Mouse (Mus musculus) midbrain, embryonic 12.5 days (tissue): ENCODE measurements at regions not wholly inside any gene's neighbourhood (a gene's known extent, or its start where the extent isn't known, plus 50 kb on each side); places are given as distances from the start of the nearest gene placed in this dataset.

Experiments used
- ATAC-seq: fragments of 200-750 bp; cut with Nextera tagmentation; 2 replicates; pipeline ENCODE4 v1.8.0; 2017; ENCODE audit warnings: low read depth, moderate TSS enrichment, moderate library complexity; ENCODE audit not compliant: low FRiP score
- H3K27ac ChIP-seq: fragments of 300-500 bp; sonication (generic); replicated peaks from 2 replicates; pipeline ENCODE4 v1.5.1; 2016; ENCODE audit warnings: mild to moderate bottlenecking
- H3K27me3 ChIP-seq: fragments of 300-500 bp; sonication (generic); 2 replicates; pipeline ENCODE4 v1.6.1; 2016; ENCODE audit warnings: mild to moderate bottlenecking
- H3K36me3 ChIP-seq: fragments of 300-500 bp; sonication (generic); 2 replicates; pipeline ENCODE4 v1.6.1; 2016
- H3K4me1 ChIP-seq: fragments of 300-500 bp; sonication (generic); 2 replicates; pipeline ENCODE4 v1.6.1; 2016
- H3K4me2 ChIP-seq: fragments of 300-500 bp; sonication (generic); replicated peaks from 2 replicates; pipeline ENCODE4 v1.6.1; 2016; ENCODE audit warnings: mild to moderate bottlenecking, moderate library complexity
- H3K4me3 ChIP-seq: fragments of 300-500 bp; sonication (generic); 2 replicates; pipeline ENCODE4 v1.5.1; 2016; ENCODE audit warnings: mild to moderate bottlenecking
- H3K9ac ChIP-seq: fragments of 300-500 bp; sonication (generic); replicated peaks from 2 replicates; pipeline ENCODE4 v1.6.1; 2016; ENCODE audit warnings: mild to moderate bottlenecking, moderate library complexity
- H3K9me3 ChIP-seq: fragments of 300-500 bp; sonication (generic); 2 replicates; pipeline ENCODE4 v1.6.1; 2016; ENCODE audit warnings: mild to moderate bottlenecking
- WGBS: fragments of 180-500 bp; shearing (Covaris S2); methylation state at CpG from one replicate; pipeline ENCODE4 v1.1.7; 2016; 5-methylcytosine and 5-hydroxymethylcytosine counted together

GRCm38 (mm10) chr12:6046110-6046509 is 670.6 kb upstream of the Klhl29 start:
- Histone ChIP-seq H3K4me2 (no peak overlapping the region), H3K4me1 (no peaks in the 10 kb centered on the region), H3K9ac (no peak overlapping the region), H3K4me3 (no peak overlapping the region), H3K27ac (no peak overlapping the region), H3K9me3 (no peaks in the 10 kb centered on the region), H3K36me3 (no peaks in the 10 kb centered on the region), H3K27me3 (no peaks in the 10 kb centered on the region)
- ATAC-seq: no peak
- WGBS: 83% methylated on average over 2 of the region's 2 CpGs

GRCm38 (mm10) chr12:6042326-6042725 is 666.8 kb upstream of the Klhl29 start:
- no peak for ATAC-seq
- no peak overlapping the region for H3K27ac ChIP-seq
- 38% methylated on average over 1 of the region's 1 CpGs for WGBS
- no peak overlapping the region for H3K4me3 ChIP-seq
- H3K9me3 ChIP-seq: no peaks in the 10 kb centered on the region
- H3K4me2 ChIP-seq: no peak overlapping the region
- H3K36me3 ChIP-seq: no peaks in the 10 kb centered on the region
- no peaks in the 10 kb centered on the region for H3K4me1 ChIP-seq
- H3K9ac ChIP-seq: no peak overlapping the region
- H3K27me3 ChIP-seq: no peaks in the 10 kb centered on the region

GRCm38 (mm10) chr12:6024111-6024510 is 648.6 kb upstream of the Klhl29 start:
- WGBS: 85% methylated on average over 3 of the region's 3 CpGs
- ATAC-seq: no peak
- Histone ChIP-seq H3K27me3 (no peaks in the 10 kb centered on the region), H3K4me2 (no peak overlapping the region), H3K36me3 (no peaks in the 10 kb centered on the region), H3K9me3 (no peaks in the 10 kb centered on the region), H3K4me3 (no peak overlapping the region), H3K9ac (no peak overlapping the region), H3K27ac (no peak overlapping the region), H3K4me1 (no peaks in the 10 kb centered on the region)

GRCm38 (mm10) chr12:6022490-6022889 is 647.0 kb upstream of the Klhl29 start:
- no peaks in the 10 kb centered on the region for H3K9me3 ChIP-seq
- no peak overlapping the region for H3K9ac ChIP-seq
- ATAC-seq: no peak
- H3K4me2 ChIP-seq: no peak overlapping the region
- H3K4me1 ChIP-seq: no peaks in the 10 kb centered on the region
- H3K4me3 ChIP-seq: no peak overlapping the region
- no peaks in the 10 kb centered on the region for H3K27me3 ChIP-seq
- H3K36me3 ChIP-seq: no peaks in the 10 kb centered on the region
- WGBS: 80% methylated on average over 2 of the region's 2 CpGs
- H3K27ac ChIP-seq: no peak overlapping the region

- Histone ChIP-seq H3K4me3 (no peak overlapping the region), H3K27me3 (no peaks in the 10 kb centered on the region), H3K9me3 (no peaks in the 10 kb centered on the region), H3K9ac (no peak overlapping the region), H3K36me3 (no peaks in the 10 kb centered on the region), H3K4me1 (no peaks in the 10 kb centered on the region), H3K27ac (no peak overlapping the region), H3K4me2 (no peak overlapping the region)
- no peak for ATAC-seq
- 83% methylated on average over 3 of the region's 3 CpGs for WGBS
Measured at GRCm38 (mm10) chr12:6000961-6001360, 625.5 kb upstream of the Klhl29 start.

GRCm38 (mm10) chr12:5997366-5997765 is 621.9 kb upstream of the Klhl29 start:
- 82% methylated on average over 5 of the region's 5 CpGs for WGBS
- H3K9ac ChIP-seq: no peak overlapping the region

GRCm38 (mm10) chr12:5996672-5997071 is 621.2 kb upstream of the Klhl29 start:
- no peaks in the 10 kb centered on the region for H3K27me3 ChIP-seq
- no peak overlapping the region for H3K4me3 ChIP-seq
- WGBS: 66% methylated on average over 6 of the region's 6 CpGs
- H3K4me2 ChIP-seq: no peak overlapping the region
- no peaks in the 10 kb centered on the region for H3K9me3 ChIP-seq
- H3K4me1 ChIP-seq: no peaks in the 10 kb centered on the region
- no peaks in the 10 kb centered on the region for H3K36me3 ChIP-seq
- no peak overlapping the region for H3K27ac ChIP-seq
- H3K9ac ChIP-seq: no peak overlapping the region
- no peak for ATAC-seq

More at GRCm38 (mm10) chr12:5997366-5997765, 621.9 kb upstream of the Klhl29 start:
- H3K4me3 ChIP-seq: no peak overlapping the region
- H3K4me2 ChIP-seq: no peak overlapping the region
- no peaks in the 10 kb centered on the region for H3K27me3 ChIP-seq
- no peaks in the 10 kb centered on the region for H3K36me3 ChIP-seq
- no peaks in the 10 kb centered on the region for H3K4me1 ChIP-seq
- no peak overlapping the region for H3K27ac ChIP-seq
- ATAC-seq: no peak
- no peaks in the 10 kb centered on the region for H3K9me3 ChIP-seq

GRCm38 (mm10) chr12:5983937-5984610 is 608.6 kb upstream of the Klhl29 start:
- Histone ChIP-seq H3K27me3 (no peaks in the 10 kb centered on the region), H3K4me1 (no peaks in the 10 kb centered on the region), H3K27ac (no peak overlapping the region), H3K4me3 (no peak overlapping the region), H3K9ac (no peak overlapping the region), H3K4me2 (no peak overlapping the region), H3K9me3 (no peaks in the 10 kb centered on the region), H3K36me3 (no peaks in the 10 kb centered on the region)
- no peak for ATAC-seq
- 66% methylated on average over 13 of the region's 13 CpGs for WGBS

- Histone ChIP-seq H3K27me3 (no peaks in the 10 kb centered on the region), H3K4me1 (no peaks in the 10 kb centered on the region), H3K9ac (no peak overlapping the region), H3K4me3 (no peak overlapping the region), H3K4me2 (no peak overlapping the region), H3K9me3 (no peaks in the 10 kb centered on the region), H3K27ac (no peak overlapping the region), H3K36me3 (no peaks in the 10 kb centered on the region)
- no peak for ATAC-seq
- WGBS: 66% methylated on average over 1 of the region's 1 CpGs
Measured at GRCm38 (mm10) chr12:5982096-5982495, 606.6 kb upstream of the Klhl29 start.

GRCm38 (mm10) chr12:5975926-5976325 is 600.4 kb upstream of the Klhl29 start:
- Histone ChIP-seq H3K9ac (no peak overlapping the region), H3K4me3 (no peak overlapping the region)

GRCm38 (mm10) chr12:5969556-5969955 is 594.1 kb upstream of the Klhl29 start:
- WGBS: 88% methylated on average over 4 of the region's 4 CpGs
- H3K4me2 ChIP-seq: no peak overlapping the region

More at GRCm38 (mm10) chr12:5975926-5976325, 600.4 kb upstream of the Klhl29 start:
- H3K27me3 ChIP-seq: no peaks in the 10 kb centered on the region
- no peaks in the 10 kb centered on the region for H3K36me3 ChIP-seq
- 89% methylated on average over 4 of the region's 4 CpGs for WGBS
- H3K4me2 ChIP-seq: no peak overlapping the region
- no peaks in the 10 kb centered on the region for H3K4me1 ChIP-seq
- no peaks in the 10 kb centered on the region for H3K9me3 ChIP-seq
- no peak for ATAC-seq
- H3K27ac ChIP-seq: no peak overlapping the region

GRCm38 (mm10) chr12:5956141-5956540 is 580.7 kb upstream of the Klhl29 start:
- Histone ChIP-seq H3K27ac (no peak overlapping the region), H3K27me3 (no peaks in the 10 kb centered on the region; the same call in 1 of the 2 replicates), H3K9ac (no peak overlapping the region), H3K36me3 (no peaks in the 10 kb centered on the region), H3K4me1 (no peaks in the 10 kb centered on the region), H3K4me3 (no peak overlapping the region), H3K4me2 (no peak overlapping the region), H3K9me3 (no peaks in the 10 kb centered on the region)
- ATAC-seq: no peak
- WGBS: 88% methylated on average over 2 of the region's 2 CpGs

More at GRCm38 (mm10) chr12:5969556-5969955, 594.1 kb upstream of the Klhl29 start:
- Histone ChIP-seq H3K9me3 (no peaks in the 10 kb centered on the region), H3K9ac (no peak overlapping the region), H3K4me1 (no peaks in the 10 kb centered on the region), H3K27ac (no peak overlapping the region), H3K4me3 (no peak overlapping the region), H3K27me3 (no peaks in the 10 kb centered on the region), H3K36me3 (no peaks in the 10 kb centered on the region)
- no peak for ATAC-seq

GRCm38 (mm10) chr12:5955564-5955963 is 580.1 kb upstream of the Klhl29 start:
- Histone ChIP-seq H3K9ac (no peak overlapping the region), H3K27ac (no peak overlapping the region), H3K27me3 (no peaks in the 10 kb centered on the region; the same call in 1 of the 2 replicates), H3K4me2 (no peak overlapping the region), H3K36me3 (no peaks in the 10 kb centered on the region), H3K9me3 (no peaks in the 10 kb centered on the region), H3K4me3 (no peak overlapping the region), H3K4me1 (no peaks in the 10 kb centered on the region)
- WGBS: 59% methylated on average over 5 of the region's 5 CpGs
- no peak for ATAC-seq
